Mouse (Mus musculus) induced T-regulatory cell, adult 2 months (primary cell): Measurements from ENCODE around the gene Lax1.
A peak's percentile ranks its signal among the peaks of the same experiment; 100 is the strongest.

Source experiments
- DNase-seq: peaks from one replicate; pipeline ENCODE4 v3.0.0-alpha.2; 2012; ENCODE audit warnings: low read depth

The Lax1 gene

GRCm38 (mm10) chr1:133632168-133632567, 57.7 kb downstream of the Lax1 start:
- peak; percentile 25 for DNase-seq
